Mouse (Mus musculus): ENCODE measurements around the gene Slc10a6. TPM values are rescaled to one million over a fixed set of nuclear protein-coding genes. Genes with fewer than 3 reads are reported as not detected.
A peak's percentile ranks its signal among the peaks of the same experiment; 100 is the strongest.

Slc10a6 gene
- polyA plus RNA-seq, 1 experiment from 2014 or later: 0.11 TPM

- Histone ChIP-seq H3K36me3 (no peaks in the 10 kb centered on the region), H3K27ac (no peak overlapping the region), H3K27me3 (ENCODE audit: insufficient read depth, poor library complexity, severe bottlenecking) (peaks cover 6% of the 10 kb centered on the region; the same call in 1 of the 2 replicates), H3K9me3 (no peaks in the 10 kb centered on the region), H3K4me3 (peak overlapping the region; percentile 81), H3K4me1 (peaks cover 7% of the 10 kb centered on the region; the same call in 1 of the 2 replicates)
- DNase-seq (ENCODE audit: low spot score): no peak
- 79% methylated on average over 4 of the region's 4 CpGs for WGBS
These were observed 25.6 kb upstream of the Slc10a6 start for GRCm38 (mm10) chr5:103654780-103655179.

GRCm38 (mm10) chr5:103654225-103654624 is 25.0 kb upstream of the Slc10a6 start:
- Histone ChIP-seq H3K9me3 (no peaks in the 10 kb centered on the region), H3K36me3 (no peaks in the 10 kb centered on the region), H3K4me1 (peaks cover 7% of the 10 kb centered on the region; the same call in 1 of the 2 replicates), H3K4me3 (no peak overlapping the region), H3K27ac (no peak overlapping the region), H3K27me3 (ENCODE audit: insufficient read depth, poor library complexity, severe bottlenecking) (peaks cover 6% of the 10 kb centered on the region; the same call in 1 of the 2 replicates)
- no peak for DNase-seq (ENCODE audit: low spot score)
- 25% methylated on average over 6 of the region's 6 CpGs for WGBS

- Histone ChIP-seq H3K27me3 (ENCODE audit: insufficient read depth, poor library complexity, severe bottlenecking) (no peaks in the 10 kb centered on the region), H3K4me1 (no peaks in the 10 kb centered on the region), H3K9me3 (no peaks in the 10 kb centered on the region), H3K27ac (no peak overlapping the region), H3K4me3 (no peak overlapping the region), H3K36me3 (no peaks in the 10 kb centered on the region)
- DNase-seq (ENCODE audit: low spot score): no peak
- WGBS: 77% methylated on average over 3 of the region's 3 CpGs
These were observed 18.1 kb upstream of the Slc10a6 start for GRCm38 (mm10) chr5:103647320-103647719.

- no peaks in the 10 kb centered on the region for H3K4me1 ChIP-seq
- 86% methylated on average over 1 of the region's 1 CpGs for WGBS
- no peaks in the 10 kb centered on the region for H3K36me3 ChIP-seq
- no peak for DNase-seq (ENCODE audit: low spot score)
- no peaks in the 10 kb centered on the region for H3K9me3 ChIP-seq
- no peaks in the 10 kb centered on the region for H3K27me3 ChIP-seq (ENCODE audit: insufficient read depth, poor library complexity, severe bottlenecking)
- no peak overlapping the region for H3K27ac ChIP-seq
- no peak overlapping the region for H3K4me3 ChIP-seq
These were observed 15.0 kb upstream of the Slc10a6 start for GRCm38 (mm10) chr5:103644167-103644566.

GRCm38 (mm10) chr5:103637162-103637561 is 8.0 kb upstream of the Slc10a6 start:
- Histone ChIP-seq H3K4me1 (no peaks in the 10 kb centered on the region), H3K9me3 (no peaks in the 10 kb centered on the region), H3K27me3 (ENCODE audit: insufficient read depth, poor library complexity, severe bottlenecking) (no peaks in the 10 kb centered on the region), H3K4me3 (no peak overlapping the region), H3K36me3 (no peaks in the 10 kb centered on the region), H3K27ac (no peak overlapping the region)
- 76% methylated on average over 2 of the region's 2 CpGs for WGBS
- DNase-seq (ENCODE audit: low spot score): peak; percentile 53

GRCm38 (mm10) chr5:103629854-103630580 is 814 bp upstream of the Slc10a6 start:
- 62% methylated on average over 9 of the region's 9 CpGs for WGBS
- Histone ChIP-seq H3K36me3 (no peaks in the 10 kb centered on the region), H3K4me1 (peaks cover 33% of the 10 kb centered on the region), H3K4me3 (no peak overlapping the region), H3K27me3 (ENCODE audit: insufficient read depth, poor library complexity, severe bottlenecking) (no peaks in the 10 kb centered on the region), H3K27ac (no peak overlapping the region), H3K9me3 (no peaks in the 10 kb centered on the region)
- DNase-seq (ENCODE audit: low spot score): peak; percentile 55

GRCm38 (mm10) chr5:103628499-103628898 is 704 bp downstream of the Slc10a6 start:
- no peak overlapping the region for H3K27ac ChIP-seq
- H3K36me3 ChIP-seq: no peaks in the 10 kb centered on the region
- no peak overlapping the region for H3K4me3 ChIP-seq
- no peaks in the 10 kb centered on the region for H3K9me3 ChIP-seq
- H3K4me1 ChIP-seq: peaks cover 35% of the 10 kb centered on the region
- DNase-seq (ENCODE audit: low spot score): peak; percentile 71
- WGBS: 70% methylated on average over 6 of the region's 6 CpGs
- H3K27me3 ChIP-seq (ENCODE audit: insufficient read depth, poor library complexity, severe bottlenecking): no peaks in the 10 kb centered on the region

- 90% methylated on average over 5 of the region's 5 CpGs for WGBS
- no peaks in the 10 kb centered on the region for H3K27me3 ChIP-seq (ENCODE audit: insufficient read depth, poor library complexity, severe bottlenecking)
- peaks cover 36% of the 10 kb centered on the region for H3K4me1 ChIP-seq
- peak; percentile 47 for DNase-seq (ENCODE audit: low spot score)
- no peak overlapping the region for H3K4me3 ChIP-seq
- H3K27ac ChIP-seq: no peak overlapping the region
- no peaks in the 10 kb centered on the region for H3K9me3 ChIP-seq
- no peaks in the 10 kb centered on the region for H3K36me3 ChIP-seq
These were observed 4.4 kb downstream of the Slc10a6 start for GRCm38 (mm10) chr5:103624831-103625230.

- Histone ChIP-seq H3K9me3 (no peaks in the 10 kb centered on the region), H3K27me3 (ENCODE audit: insufficient read depth, poor library complexity, severe bottlenecking) (no peaks in the 10 kb centered on the region), H3K27ac (no peak overlapping the region), H3K4me3 (no peak overlapping the region), H3K36me3 (no peaks in the 10 kb centered on the region), H3K4me1 (peaks cover 14% of the 10 kb centered on the region)
- no peak for DNase-seq (ENCODE audit: low spot score)
- WGBS: 83% methylated on average over 5 of the region's 5 CpGs
These were observed 6.9 kb downstream of the Slc10a6 start for GRCm38 (mm10) chr5:103622321-103622720.

- no peak overlapping the region for H3K4me3 ChIP-seq
- no peaks in the 10 kb centered on the region for H3K36me3 ChIP-seq
- DNase-seq (ENCODE audit: low spot score): no peak
- H3K27ac ChIP-seq: no peak overlapping the region
- WGBS: 63% methylated on average over 12 of the region's 12 CpGs
- H3K4me1 ChIP-seq: peaks cover 8% of the 10 kb centered on the region
- H3K27me3 ChIP-seq (ENCODE audit: insufficient read depth, poor library complexity, severe bottlenecking): no peaks in the 10 kb centered on the region
- H3K9me3 ChIP-seq: no peaks in the 10 kb centered on the region
These were observed 8.8 kb downstream of the Slc10a6 start for GRCm38 (mm10) chr5:103620301-103620973.

- no peak overlapping the region for H3K4me3 ChIP-seq
- H3K27ac ChIP-seq: no peak overlapping the region
- DNase-seq (ENCODE audit: low spot score): peak; percentile 70
- H3K36me3 ChIP-seq: no peaks in the 10 kb centered on the region
- WGBS: 75% methylated on average over 9 of the region's 9 CpGs
- no peaks in the 10 kb centered on the region for H3K27me3 ChIP-seq (ENCODE audit: insufficient read depth, poor library complexity, severe bottlenecking)
- no peaks in the 10 kb centered on the region for H3K9me3 ChIP-seq
- H3K4me1 ChIP-seq: peaks cover 6% of the 10 kb centered on the region
These were observed 12.0 kb downstream of the Slc10a6 start for GRCm38 (mm10) chr5:103617191-103617590.

- H3K36me3 ChIP-seq: no peaks in the 10 kb centered on the region
- peak; percentile 54 for DNase-seq (ENCODE audit: low spot score)
- WGBS: 82% methylated on average over 7 of the region's 7 CpGs
- no peak overlapping the region for H3K4me3 ChIP-seq
- no peaks in the 10 kb centered on the region for H3K4me1 ChIP-seq
- no peaks in the 10 kb centered on the region for H3K9me3 ChIP-seq
- H3K27ac ChIP-seq: no peak overlapping the region
- no peaks in the 10 kb centered on the region for H3K27me3 ChIP-seq (ENCODE audit: insufficient read depth, poor library complexity, severe bottlenecking)
These were observed 14.8 kb downstream of the Slc10a6 start for GRCm38 (mm10) chr5:103614356-103614755.

- no peak overlapping the region for H3K27ac ChIP-seq
These were observed 16.9 kb downstream of the Slc10a6 start for GRCm38 (mm10) chr5:103612316-103612715.

More at GRCm38 (mm10) chr5:103612316-103612715, 16.9 kb downstream of the Slc10a6 start:
- Histone ChIP-seq H3K4me3 (no peak overlapping the region), H3K36me3 (no peaks in the 10 kb centered on the region), H3K27me3 (ENCODE audit: insufficient read depth, poor library complexity, severe bottlenecking) (no peaks in the 10 kb centered on the region), H3K9me3 (no peaks in the 10 kb centered on the region), H3K4me1 (no peaks in the 10 kb centered on the region)
- WGBS: 80% methylated on average over 7 of the region's 7 CpGs
- DNase-seq (ENCODE audit: low spot score): no peak

Measured in heart, embryonic 10.5 days (tissue).